Mouse (Mus musculus): ENCODE data around the gene 1700023F06Rik. TPM values are rescaled to one million over a fixed set of nuclear protein-coding genes. Genes with fewer than 3 reads are reported as not detected.

The 1700023F06Rik gene
- polyA plus RNA-seq, 1 experiment from 2014 or later = 0.75 TPM

Other genes with a start within 250 kb of the 1700023F06Rik start
- gene Nmt1, start 180.4 kb downstream of the 1700023F06Rik start, polyA plus RNA-seq (2015; fragmentation: Nextera tagmentation; extraction: Ambion mirVana) = 41.0 and 43.9 TPM in 2 replicates
- 152 and 168 TPM in 2 replicates for gene Dcakd, start 180.2 kb downstream of the 1700023F06Rik start, polyA plus RNA-seq (2015; fragmentation: Nextera tagmentation; extraction: Ambion mirVana)
- 1.9 and 2.3 TPM in 2 replicates for gene Plcd3, start 106.9 kb downstream of the 1700023F06Rik start, polyA plus RNA-seq (2015; fragmentation: Nextera tagmentation; extraction: Ambion mirVana)
- 14.6 and 14.8 TPM in 2 replicates for gene Acbd4, start 106.9 kb downstream of the 1700023F06Rik start, polyA plus RNA-seq (2015; fragmentation: Nextera tagmentation; extraction: Ambion mirVana)
- 3.4 and 3.8 TPM in 2 replicates for gene Hexim1, start 92.3 kb downstream of the 1700023F06Rik start, polyA plus RNA-seq (2015; fragmentation: Nextera tagmentation; extraction: Ambion mirVana)
- gene Hexim2, start 76.1 kb downstream of the 1700023F06Rik start, polyA plus RNA-seq (2015; fragmentation: Nextera tagmentation; extraction: Ambion mirVana) = 20.8 and 23.8 TPM in 2 replicates
- 1.7 and 3.1 TPM in 2 replicates for gene Fmnl1, start 37.5 kb downstream of the 1700023F06Rik start, polyA plus RNA-seq (2015; fragmentation: Nextera tagmentation; extraction: Ambion mirVana)
- gene Spata32, start 9.9 kb upstream of the 1700023F06Rik start, polyA plus RNA-seq (2015; fragmentation: Nextera tagmentation; extraction: Ambion mirVana) = 0.15 and 0.38 TPM in 2 replicates
- 3.7 and 3.9 TPM in 2 replicates for gene Map3k14, start 58.9 kb upstream of the 1700023F06Rik start, polyA plus RNA-seq (2015; fragmentation: Nextera tagmentation; extraction: Ambion mirVana)
- 2.5 and 3.0 TPM in 2 replicates for gene Arhgap27, start 155.1 kb upstream of the 1700023F06Rik start, polyA plus RNA-seq (2015; fragmentation: Nextera tagmentation; extraction: Ambion mirVana)
- gene Plekhm1, start 204.1 kb upstream of the 1700023F06Rik start, polyA plus RNA-seq (2015; fragmentation: Nextera tagmentation; extraction: Ambion mirVana) = 8.8 and 8.9 TPM in 2 replicates